In the genomic region with DNA sequence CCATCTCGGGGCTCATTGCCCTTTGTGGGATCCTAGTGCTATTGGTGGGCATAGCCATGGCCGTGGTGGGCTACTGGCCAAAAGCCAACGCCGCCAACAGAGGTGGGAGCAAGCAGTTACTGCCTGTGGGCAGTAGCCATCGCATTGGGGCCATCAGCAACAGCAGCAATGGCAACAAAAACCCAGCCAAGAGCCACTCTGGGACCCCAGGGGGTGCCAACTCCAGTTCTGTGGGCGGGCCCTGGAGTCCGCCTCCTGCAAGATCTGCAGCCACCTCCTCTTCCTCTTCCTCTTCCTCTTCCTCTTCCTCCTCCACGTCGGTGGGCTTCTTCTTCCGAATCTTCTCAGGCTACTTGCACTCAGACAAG, we compare ENCODE assay signal across 8 mouse cellular contexts. TPM values are rescaled to one million over a fixed set of nuclear protein-coding genes. Genes with fewer than 3 reads are reported as not detected.
DNase-seq lines count a peak whose midpoint lies in the region; ATAC-seq and TF ChIP-seq lines count a peak whose summit lies in the region.

No protein-coding gene starts in this region.

- WGBS in lung, embryonic 15.5 days: 21% methylated on average over 10 of the region's 10 CpGs
- 32% methylated on average over 10 of the region's 10 CpGs for WGBS in intestine, embryonic 15.5 days
- WGBS in small intestine, adult 2 months: 39% methylated on average over 10 of the region's 10 CpGs

- no peaks in the 10 kb centered on the region for H3K36me3 ChIP-seq in lung, embryonic 15.5 days
- no peaks in the 10 kb centered on the region for H3K36me3 ChIP-seq in intestine, embryonic 15.5 days
- H3K36me3 ChIP-seq in small intestine, adult 2 months (ENCODE audit: control insufficient read depth, insufficient read depth, low read length): no peaks in the 10 kb centered on the region

- H3K4me2 ChIP-seq in lung, embryonic 15.5 days: peak overlapping the region; percentile 97
- H3K4me2 ChIP-seq in intestine, embryonic 15.5 days (replicated peaks): peak overlapping the region; percentile 100

- peak overlapping the region; percentile 51 for H3K4me3 ChIP-seq in lung, embryonic 15.5 days
- peak overlapping the region; percentile 54 for H3K4me3 ChIP-seq in intestine, embryonic 15.5 days (replicated peaks)
- H3K4me3 ChIP-seq in small intestine, adult 2 months (ENCODE audit: low read depth, low read length): peak overlapping the region; percentile 51; the same call in 1 of the 2 replicates

- TF ChIP-seq CTCF in small intestine, adult 2 months (IDR thresholded peaks at IDR 0.05; ENCODE audit: extremely low read depth, insufficient read length, insufficient replicate concordance, low read depth, low read length): no peak

- H3K27me3 ChIP-seq in lung, embryonic 15.5 days: peaks cover 66% of the 10 kb centered on the region
- peaks cover 37% of the 10 kb centered on the region for H3K27me3 ChIP-seq in intestine, embryonic 15.5 days (replicated peaks)
- peaks cover 38% of the 10 kb centered on the region for H3K27me3 ChIP-seq in small intestine, adult 2 months (ENCODE audit: control insufficient read depth, insufficient read depth, low read length)

- no peak for TF ChIP-seq POLR2A in small intestine, adult 2 months (IDR thresholded peaks at IDR 0.05; ENCODE audit: low read depth, low read length)

- no peak for ATAC-seq in lung, embryonic 15.5 days (ENCODE audit: borderline replicate concordance, extremely low read depth, low FRiP score, low TSS enrichment)
- ATAC-seq in intestine, embryonic 15.5 days: no peak
- ATAC-seq in frontal cortex, adult (ENCODE audit: low TSS enrichment): no peak

- H3K27ac ChIP-seq in lung, embryonic 15.5 days: no peak overlapping the region
- no peak overlapping the region for H3K27ac ChIP-seq in intestine, embryonic 15.5 days
- no peak overlapping the region for H3K27ac ChIP-seq in small intestine, adult 2 months (ENCODE audit: insufficient read depth, low read depth, low read length)

- H3K9ac ChIP-seq in lung, embryonic 15.5 days: no peak overlapping the region
- H3K9ac ChIP-seq in intestine, embryonic 15.5 days: peak overlapping the region; percentile 46; the same call in 1 of the 2 replicates

- peak; percentile 36 to 47 for DNase-seq in cerebellum, postnatal 14 days
- DNase-seq in cerebellum, adult 9-10 months: no peak
- no peak for DNase-seq in lung, postnatal 36 days
- no peak for DNase-seq in ovary, postnatal 14 days (ENCODE audit: low spot score)

- no peaks in the 10 kb centered on the region for H3K9me3 ChIP-seq in lung, embryonic 15.5 days
- no peaks in the 10 kb centered on the region for H3K9me3 ChIP-seq in intestine, embryonic 15.5 days

- peaks cover 34% of the 10 kb centered on the region for H3K4me1 ChIP-seq in lung, embryonic 15.5 days
- H3K4me1 ChIP-seq in intestine, embryonic 15.5 days (replicated peaks): peaks cover 29% of the 10 kb centered on the region
- H3K4me1 ChIP-seq in small intestine, adult 2 months (ENCODE audit: control insufficient read depth, insufficient read depth, insufficient read length, low read length): peaks cover 9% of the 10 kb centered on the region

RNA-seq across cellular contexts. Expression of gene Tmem200c, which starts 14.1 kb away (rescaled TPM):
- polyA plus RNA-seq in lung, embryonic 15.5 days (2015; fragmentation: Nextera tagmentation; extraction: Ambion mirVana): 0.35 and 0.45 TPM in 2 replicates
- 0.24 and 0.57 TPM in 2 replicates for polyA plus RNA-seq in intestine, embryonic 15.5 days (2015; fragmentation: Nextera tagmentation; extraction: Ambion mirVana)
- 0.34 and 0.48 TPM in 2 replicates for polyA plus RNA-seq in small intestine, adult 2 months (2012; rRNA removed)

Comparison
In these comparisons a context has a peak if more than half of its experiments do, and no peak if none do; other contexts are left out.
1. DNase-seq: peak in cerebellum, postnatal 14 days (2 of 2); none in cerebellum, adult 9-10 months (single experiment), lung, postnatal 36 days (single experiment) and ovary, postnatal 14 days (single experiment).
2. Peak in every context shown above with its lines, with median percentiles within 50 percentile points of each other: H3K4me3 ChIP-seq.